Mouse (Mus musculus) liver, postnatal 0 days (tissue): ENCODE results near the gene Cnep1r1.

Experiments used
- CTCF ChIP-seq: sonication (generic); IDR thresholded peaks from 2 replicates; pipeline ENCODE4 v1.5.1; 2016; ENCODE audit warnings: antibody characterized with exemption, low read depth
- EP300 ChIP-seq: IDR thresholded peaks from 2 replicates; pipeline ENCODE4 v1.6.1; 2016; ENCODE audit warnings: antibody characterized with exemption, low read depth, mild to moderate bottlenecking

- TF ChIP-seq CTCF (no peak), EP300 (no peak)
Measured at GRCm38 (mm10) chr8:88119076-88119475, 507 bp downstream of the Cnep1r1 start.
